Mouse (Mus musculus): ENCODE results near the gene Grxcr1.
A peak's percentile ranks its signal among the peaks of the same experiment; 100 is the strongest.

The Grxcr1 gene

GRCm38 (mm10) chr5:68097665-68098624 lies 66.3 kb downstream of the Grxcr1 start:
- no peak for DNase-seq

GRCm38 (mm10) chr5:68112430-68113036 lies 80.9 kb downstream of the Grxcr1 start:
- peak; percentile 51 to 60 for DNase-seq

- DNase-seq = peak; percentile 14 to 19
Observed at GRCm38 (mm10) chr5:68120880-68121279, 89.2 kb downstream of the Grxcr1 start.

- no peak for DNase-seq
Observed at GRCm38 (mm10) chr5:68122883-68123282, 91.2 kb downstream of the Grxcr1 start.

- DNase-seq = no peak
Observed at GRCm38 (mm10) chr5:68125478-68125877, 93.8 kb downstream of the Grxcr1 start.

GRCm38 (mm10) chr5:68128421-68128820 lies 96.8 kb downstream of the Grxcr1 start:
- DNase-seq = peak; percentile 64 to 65

GRCm38 (mm10) chr5:68128821-68129608 lies 97.4 kb downstream of the Grxcr1 start:
- no peak for DNase-seq

GRCm38 (mm10) chr5:68146818-68147217 lies 115.2 kb downstream of the Grxcr1 start:
- no peak for DNase-seq

- DNase-seq = peak; percentile 80 to 83
Observed at GRCm38 (mm10) chr5:68149946-68150345, 118.3 kb downstream of the Grxcr1 start.

- no peak for DNase-seq
Observed at GRCm38 (mm10) chr5:68150347-68151043, 118.9 kb downstream of the Grxcr1 start.

- no peak for DNase-seq
Observed at GRCm38 (mm10) chr5:68162503-68162902, 130.9 kb downstream of the Grxcr1 start.

GRCm38 (mm10) chr5:68165954-68166353 lies 134.3 kb downstream of the Grxcr1 start:
- no peak for DNase-seq
